Mouse (Mus musculus): ENCODE results near the gene Cntnap5a. TPM values are rescaled to one million over a fixed set of nuclear protein-coding genes. Genes with fewer than 3 reads are reported as not detected.

The Cntnap5a gene
- polyA plus RNA-seq, 1 experiment from 2014 or later: 0.07 TPM

DNA sequence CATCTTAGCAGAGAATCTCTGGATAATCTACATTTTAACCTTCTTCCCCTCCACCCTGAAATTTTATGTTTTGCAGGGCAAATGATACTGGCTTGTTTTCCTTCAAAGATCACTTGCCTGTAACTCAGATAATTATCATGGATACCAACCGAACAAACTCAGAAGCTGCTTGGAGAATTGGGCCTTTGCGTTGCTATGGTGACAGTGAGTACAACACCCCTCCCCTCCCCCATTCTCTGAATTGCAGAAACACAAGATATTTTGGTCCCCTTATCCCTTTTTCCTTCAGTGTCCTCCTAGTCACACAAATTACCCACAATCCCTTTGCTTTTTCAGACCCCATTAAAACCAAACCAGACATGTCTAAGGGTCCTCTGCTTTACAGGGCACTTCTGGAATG, 743.8 kb downstream of the Cntnap5a start:
- Histone ChIP-seq H3K9me3 (no peaks in the 10 kb centered on the region), H3K27ac (no peak overlapping the region), H3K4me1 (replicated peaks) (peaks cover 6% of the 10 kb centered on the region; the same call in 1 of the 2 replicates), H3K4me3 (no peak overlapping the region), H3K36me3 (no peaks in the 10 kb centered on the region), H3K27me3 (ENCODE audit: insufficient read depth, poor library complexity, severe bottlenecking) (no peaks in the 10 kb centered on the region)
- 54% methylated on average over 2 of the region's 2 CpGs for WGBS
- DNase-seq (ENCODE audit: low spot score): peak; percentile 3

- Histone ChIP-seq H3K9me3 (no peaks in the 10 kb centered on the region), H3K27me3 (ENCODE audit: insufficient read depth, poor library complexity, severe bottlenecking) (no peaks in the 10 kb centered on the region), H3K27ac (no peak overlapping the region), H3K4me3 (no peak overlapping the region), H3K36me3 (no peaks in the 10 kb centered on the region), H3K4me1 (replicated peaks) (no peaks in the 10 kb centered on the region)
- WGBS: 80% methylated on average over 4 of the region's 4 CpGs
- DNase-seq (ENCODE audit: low spot score): no peak
Measured at GRCm38 (mm10) chr1:116455115-116455717, 770.7 kb downstream of the Cntnap5a start.

DNA sequence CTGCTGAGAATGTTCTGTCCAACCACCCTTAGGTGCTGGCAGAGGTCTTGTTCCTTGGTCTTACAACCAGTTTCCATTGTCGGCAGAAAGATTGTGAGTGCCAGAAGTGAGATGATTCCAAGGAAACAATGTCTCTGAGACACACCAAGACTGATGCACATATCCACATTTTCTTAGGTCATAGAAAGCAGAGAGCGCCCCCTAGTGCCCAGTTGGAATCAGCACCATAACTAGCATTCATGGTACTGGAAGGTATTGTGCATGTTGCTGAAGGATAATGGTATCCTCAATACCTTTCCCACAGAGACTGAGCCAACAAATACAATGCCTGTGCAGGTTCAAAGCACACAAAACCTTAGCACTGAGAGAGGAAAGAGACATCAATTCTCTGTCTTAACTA, 793.1 kb downstream of the Cntnap5a start:
- no peaks in the 10 kb centered on the region for H3K27me3 ChIP-seq (ENCODE audit: insufficient read depth, poor library complexity, severe bottlenecking)
- no peaks in the 10 kb centered on the region for H3K4me1 ChIP-seq (replicated peaks)
- 30% methylated on average over 2 of the region's 2 CpGs for WGBS
- peak; percentile 61 for DNase-seq (ENCODE audit: low spot score)
- no peak overlapping the region for H3K4me3 ChIP-seq
- H3K9me3 ChIP-seq: no peaks in the 10 kb centered on the region
- no peak overlapping the region for H3K27ac ChIP-seq
- no peaks in the 10 kb centered on the region for H3K36me3 ChIP-seq

DNA sequence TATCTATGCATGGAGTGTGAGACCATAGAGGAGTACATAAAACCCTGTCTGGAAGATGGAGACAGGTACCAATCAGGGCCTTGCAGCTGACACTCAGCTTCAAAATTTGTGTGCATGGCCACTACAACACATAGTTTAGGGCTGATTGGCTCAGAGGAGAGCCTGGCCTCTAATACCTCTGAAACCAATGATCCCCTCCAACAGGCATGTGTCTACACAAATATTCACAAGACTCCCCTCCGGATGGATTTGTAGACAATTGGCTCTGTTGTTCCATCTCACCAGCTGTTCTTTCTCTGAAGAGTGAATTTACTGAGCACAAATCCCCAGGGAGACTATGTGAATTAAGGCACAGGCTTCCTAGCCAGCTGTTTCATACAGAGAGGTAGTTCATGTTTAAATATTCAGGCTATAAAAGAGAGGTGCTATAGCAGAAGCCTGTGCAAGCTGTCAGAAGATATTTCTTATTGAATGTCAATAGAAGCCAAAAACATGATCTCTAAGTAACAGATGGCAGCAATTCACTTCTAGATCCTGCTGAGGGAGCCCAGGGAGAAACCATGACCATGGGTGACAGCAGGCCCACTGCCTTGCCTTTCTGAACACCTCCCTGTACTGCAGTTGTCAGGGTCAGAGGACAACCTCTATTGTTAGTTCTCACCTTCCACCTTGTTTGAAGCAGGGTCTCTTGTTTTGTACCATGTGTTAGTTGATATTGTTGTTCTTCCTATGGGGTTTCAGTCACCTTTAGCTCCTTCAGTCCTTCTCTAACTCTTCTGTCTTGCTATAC, 804.4 kb downstream of the Cntnap5a start:
- Histone ChIP-seq H3K27ac (no peak overlapping the region), H3K36me3 (no peaks in the 10 kb centered on the region), H3K9me3 (no peaks in the 10 kb centered on the region), H3K27me3 (ENCODE audit: insufficient read depth, poor library complexity, severe bottlenecking) (no peaks in the 10 kb centered on the region), H3K4me3 (no peak overlapping the region), H3K4me1 (replicated peaks) (no peaks in the 10 kb centered on the region)
- no peak for DNase-seq (ENCODE audit: low spot score)
- 56% methylated on average over 1 of the region's 1 CpGs for WGBS

GRCm38 (mm10) chr1:116577969-116578666, 893.6 kb downstream of the Cntnap5a start:
- no peak for DNase-seq (ENCODE audit: low spot score)
- no peak overlapping the region for H3K4me3 ChIP-seq
- H3K9me3 ChIP-seq: no peaks in the 10 kb centered on the region
- no peaks in the 10 kb centered on the region for H3K4me1 ChIP-seq (replicated peaks)
- no peaks in the 10 kb centered on the region for H3K27me3 ChIP-seq (ENCODE audit: insufficient read depth, poor library complexity, severe bottlenecking)
- H3K27ac ChIP-seq: no peak overlapping the region
- 81% methylated on average over 4 of the region's 4 CpGs for WGBS
- H3K36me3 ChIP-seq: no peaks in the 10 kb centered on the region

DNA sequence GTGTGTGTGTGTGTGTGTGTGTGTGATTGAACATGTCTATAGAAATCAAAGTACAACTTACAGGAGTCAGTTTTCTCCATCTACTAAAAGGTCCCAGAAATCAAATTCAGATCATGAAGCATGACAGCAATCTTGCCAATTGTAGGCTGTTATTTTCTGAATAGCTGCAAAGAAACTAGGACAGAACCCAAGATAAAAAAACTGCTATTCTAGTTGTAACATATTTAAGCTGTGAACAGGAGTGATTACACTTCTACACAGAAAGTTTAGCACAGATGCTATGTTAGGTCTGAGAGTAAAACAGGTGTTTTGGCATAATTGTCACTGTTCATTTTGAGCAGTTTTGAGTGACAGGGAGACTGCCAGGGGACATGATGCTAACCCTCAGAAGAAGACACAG, 931.7 kb downstream of the Cntnap5a start:
- Histone ChIP-seq H3K36me3 (no peaks in the 10 kb centered on the region), H3K9me3 (no peaks in the 10 kb centered on the region), H3K27me3 (ENCODE audit: insufficient read depth, poor library complexity, severe bottlenecking) (no peaks in the 10 kb centered on the region), H3K4me1 (replicated peaks) (no peaks in the 10 kb centered on the region), H3K4me3 (no peak overlapping the region), H3K27ac (no peak overlapping the region)
- DNase-seq (ENCODE audit: low spot score): no peak

Measured in hindbrain, embryonic 10.5 days (tissue).